Mouse (Mus musculus) intestine, embryonic 15.5 days (tissue): ENCODE data around the gene Tbc1d2. TPM values are rescaled to one million over a fixed set of nuclear protein-coding genes. Genes with fewer than 3 reads are reported as not detected.

Source experiments
- ATAC-seq: fragments of 200-750 bp; cut with Nextera tagmentation; 2 replicates; pipeline ENCODE4 v1.8.0; 2017; ENCODE audit warnings: moderate TSS enrichment, moderate library complexity
- H3K27ac ChIP-seq: fragments of 300-500 bp; sonication (generic); 2 replicates; pipeline ENCODE4 v1.5.1; 2015; ENCODE audit warnings: mild to moderate bottlenecking, inconsistent platforms
- H3K27me3 ChIP-seq: fragments of 300-500 bp; sonication (generic); replicated peaks from 2 replicates; pipeline ENCODE4 v1.6.1; 2015; ENCODE audit warnings: inconsistent platforms
- H3K36me3 ChIP-seq: fragments of 300-500 bp; sonication (generic); 2 replicates; pipeline ENCODE4 v1.6.1; 2015; ENCODE audit warnings: inconsistent platforms
- H3K4me1 ChIP-seq: fragments of 300-500 bp; sonication (generic); replicated peaks from 2 replicates; pipeline ENCODE4 v1.6.1; 2015; ENCODE audit warnings: inconsistent platforms
- H3K4me2 ChIP-seq: fragments of 300-500 bp; sonication (generic); replicated peaks from 2 replicates; pipeline ENCODE4 v1.6.1; 2015; ENCODE audit warnings: mild to moderate bottlenecking, inconsistent platforms
- H3K4me3 ChIP-seq: fragments of 300-500 bp; sonication (generic); replicated peaks from 2 replicates; pipeline ENCODE4 v1.5.1; 2015; ENCODE audit warnings: inconsistent platforms
- H3K9ac ChIP-seq: fragments of 300-500 bp; sonication (generic); 2 replicates; pipeline ENCODE4 v1.6.1; 2015; ENCODE audit warnings: inconsistent platforms
- H3K9me3 ChIP-seq: fragments of 300-500 bp; sonication (generic); 2 replicates; pipeline ENCODE4 v1.6.1; 2016; ENCODE audit warnings: inconsistent platforms
- WGBS: fragments of 180-500 bp; shearing (Covaris S2); methylation state at CpG from one replicate; pipeline ENCODE4 v1.1.7; 2015; 5-methylcytosine and 5-hydroxymethylcytosine counted together
- polyA plus RNA-seq: library from polyadenylated mRNA; unstranded; fragments of >200 nt; fragmentation: Nextera tagmentation; extraction: Ambion mirVana; gene quantifications from 2 replicates; pipeline ENCODE4 v1.2.1, GENCODE M21; 2015

Gene Tbc1d2
- polyA plus RNA-seq, 1 experiment from 2014 or later: 6.0 TPM

GRCm38 (mm10) chr4:46571744-46572143 lies 78.3 kb downstream of the Tbc1d2 start:
- Histone ChIP-seq H3K9ac (no peak overlapping the region), H3K27ac (no peak overlapping the region), H3K27me3 (no peaks in the 10 kb centered on the region), H3K9me3 (no peaks in the 10 kb centered on the region), H3K36me3 (no peaks in the 10 kb centered on the region), H3K4me1 (peaks cover 11% of the 10 kb centered on the region), H3K4me2 (no peak overlapping the region), H3K4me3 (no peak overlapping the region)
- no peak for ATAC-seq
- WGBS: 87% methylated on average over 9 of the region's 9 CpGs

- H3K9me3 ChIP-seq: no peaks in the 10 kb centered on the region
- no peak overlapping the region for H3K4me3 ChIP-seq
- H3K9ac ChIP-seq: no peak overlapping the region
- WGBS: 48% methylated on average over 5 of the region's 5 CpGs
- no peaks in the 10 kb centered on the region for H3K27me3 ChIP-seq
- peak; percentile 29; the same call in 1 of the 2 replicates for ATAC-seq
- no peaks in the 10 kb centered on the region for H3K36me3 ChIP-seq
- H3K27ac ChIP-seq: no peak overlapping the region
- peaks cover 11% of the 10 kb centered on the region for H3K4me1 ChIP-seq
- H3K4me2 ChIP-seq: no peak overlapping the region
Measured at GRCm38 (mm10) chr4:46569671-46570070, 80.3 kb downstream of the Tbc1d2 start.

- Histone ChIP-seq H3K36me3 (no peaks in the 10 kb centered on the region), H3K27ac (no peak overlapping the region), H3K4me2 (no peak overlapping the region), H3K9ac (no peak overlapping the region), H3K4me1 (0 out of 2 replicates have a peak, but pooled peaks cover 5% of the 10 kb centered on the region), H3K9me3 (no peaks in the 10 kb centered on the region), H3K4me3 (no peak overlapping the region), H3K27me3 (no peaks in the 10 kb centered on the region)
- no peak for ATAC-seq
- 90% methylated on average over 8 of the region's 8 CpGs for WGBS
Measured at GRCm38 (mm10) chr4:46568169-46568568, 81.8 kb downstream of the Tbc1d2 start.

GRCm38 (mm10) chr4:46566931-46567671 lies 82.9 kb downstream of the Tbc1d2 start:
- Histone ChIP-seq H3K4me1 (0 out of 2 replicates have a peak, but pooled peaks cover 4% of the 10 kb centered on the region), H3K27ac (no peak overlapping the region), H3K4me2 (no peak overlapping the region), H3K9me3 (no peaks in the 10 kb centered on the region), H3K36me3 (no peaks in the 10 kb centered on the region), H3K9ac (no peak overlapping the region), H3K27me3 (no peaks in the 10 kb centered on the region), H3K4me3 (no peak overlapping the region)
- ATAC-seq: no peak
- WGBS: 79% methylated on average over 8 of the region's 8 CpGs

DNA sequence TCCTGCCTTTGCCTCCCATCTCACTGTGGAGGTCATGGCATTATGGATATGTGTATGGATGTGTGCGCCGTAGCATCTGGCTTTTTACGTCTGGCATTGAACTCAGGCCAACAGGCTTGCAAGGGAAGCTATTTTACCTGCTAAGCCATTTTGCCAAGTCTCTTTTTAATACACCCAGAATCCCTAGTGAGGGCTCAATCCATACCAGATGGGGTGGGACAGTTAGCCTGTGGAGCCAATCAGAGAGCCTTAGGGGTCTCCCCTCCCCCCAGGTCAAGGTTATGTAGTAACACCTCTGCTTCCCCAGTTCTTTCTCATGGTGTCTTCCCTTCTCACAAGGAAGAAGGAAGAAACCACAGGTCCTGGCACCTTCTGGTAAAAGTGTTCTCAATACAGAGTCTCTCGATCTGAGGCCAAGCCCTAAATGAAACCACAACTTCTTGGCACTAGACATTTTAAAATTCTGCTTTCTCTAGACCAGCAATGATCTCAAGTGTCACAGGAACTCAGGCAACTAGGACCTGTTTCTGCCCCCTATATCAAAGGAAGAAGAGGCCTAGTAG lies 84.5 kb downstream of the Tbc1d2 start:
- 89% methylated on average over 4 of the region's 4 CpGs for WGBS
- Histone ChIP-seq H3K27ac (no peak overlapping the region), H3K4me3 (no peak overlapping the region), H3K27me3 (no peaks in the 10 kb centered on the region), H3K4me1 (0 out of 2 replicates have a peak, but pooled peaks cover 4% of the 10 kb centered on the region), H3K9me3 (no peaks in the 10 kb centered on the region), H3K9ac (no peak overlapping the region), H3K36me3 (no peaks in the 10 kb centered on the region), H3K4me2 (no peak overlapping the region)
- no peak for ATAC-seq

DNA sequence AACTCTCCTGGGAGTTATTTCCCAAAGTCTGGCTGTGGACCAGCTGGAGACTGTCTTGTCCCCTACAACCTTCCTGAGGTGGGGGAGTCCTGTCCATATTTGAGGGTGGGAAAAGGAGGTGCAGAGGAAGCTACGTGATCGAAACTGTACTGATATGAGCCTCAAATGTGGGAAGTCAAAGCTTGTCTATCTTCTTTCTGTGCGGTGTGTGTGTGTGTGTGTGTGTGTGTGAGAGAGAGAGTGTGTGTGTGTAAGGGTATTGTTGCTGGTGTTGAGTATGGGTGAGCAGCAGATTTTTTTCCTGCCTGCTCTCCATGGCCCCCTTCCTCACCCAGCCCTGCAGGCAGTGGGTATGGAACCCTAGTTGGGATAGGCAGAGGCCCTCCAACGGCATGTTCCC lies 85.8 kb downstream of the Tbc1d2 start:
- no peak overlapping the region for H3K4me2 ChIP-seq
- H3K9ac ChIP-seq: no peak overlapping the region
- no peaks in the 10 kb centered on the region for H3K27me3 ChIP-seq
- WGBS: 78% methylated on average over 4 of the region's 4 CpGs
- no peak overlapping the region for H3K27ac ChIP-seq
- no peaks in the 10 kb centered on the region for H3K9me3 ChIP-seq
- 0 out of 2 replicates have a peak, but pooled peaks cover 4% of the 10 kb centered on the region for H3K4me1 ChIP-seq
- H3K4me3 ChIP-seq: no peak overlapping the region
- no peak for ATAC-seq
- H3K36me3 ChIP-seq: no peaks in the 10 kb centered on the region

DNA sequence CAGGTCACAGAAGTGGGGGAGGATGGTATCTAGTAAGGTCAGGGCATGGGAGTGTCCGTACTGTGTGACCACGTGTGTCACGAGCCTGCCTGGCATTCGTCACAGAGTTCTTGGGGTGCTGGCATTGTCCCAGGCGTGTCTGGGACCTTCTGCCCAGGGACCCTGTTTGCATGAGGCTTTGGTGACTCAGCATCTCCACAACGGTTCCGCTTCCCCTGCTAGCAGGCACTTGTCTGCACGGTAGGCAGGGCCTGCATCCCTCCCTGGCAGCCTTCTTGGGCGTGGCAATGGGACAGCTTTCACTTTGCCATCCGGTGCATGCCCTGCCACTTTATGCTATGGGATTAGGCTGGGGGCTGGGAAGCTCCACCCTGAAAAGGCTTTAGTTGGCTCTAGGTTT lies 86.2 kb downstream of the Tbc1d2 start:
- no peaks in the 10 kb centered on the region for H3K27me3 ChIP-seq
- WGBS: 61% methylated on average over 10 of the region's 10 CpGs
- H3K4me2 ChIP-seq: no peak overlapping the region
- H3K4me1 ChIP-seq: 0 out of 2 replicates have a peak, but pooled peaks cover 8% of the 10 kb centered on the region
- no peak overlapping the region for H3K9ac ChIP-seq
- no peak overlapping the region for H3K27ac ChIP-seq
- ATAC-seq: no peak
- H3K9me3 ChIP-seq: no peaks in the 10 kb centered on the region
- no peaks in the 10 kb centered on the region for H3K36me3 ChIP-seq
- no peak overlapping the region for H3K4me3 ChIP-seq

- no peak overlapping the region for H3K9ac ChIP-seq
- H3K4me3 ChIP-seq: no peak overlapping the region
- no peak overlapping the region for H3K4me2 ChIP-seq
- no peak overlapping the region for H3K27ac ChIP-seq
- H3K4me1 ChIP-seq: peaks cover 14% of the 10 kb centered on the region; the same call in 1 of the 2 replicates
- H3K36me3 ChIP-seq: no peaks in the 10 kb centered on the region
- WGBS: 92% methylated on average over 14 of the region's 14 CpGs
- H3K9me3 ChIP-seq: no peaks in the 10 kb centered on the region
- no peaks in the 10 kb centered on the region for H3K27me3 ChIP-seq
- no peak for ATAC-seq
Measured at GRCm38 (mm10) chr4:46562841-46563240, 87.2 kb downstream of the Tbc1d2 start.

DNA sequence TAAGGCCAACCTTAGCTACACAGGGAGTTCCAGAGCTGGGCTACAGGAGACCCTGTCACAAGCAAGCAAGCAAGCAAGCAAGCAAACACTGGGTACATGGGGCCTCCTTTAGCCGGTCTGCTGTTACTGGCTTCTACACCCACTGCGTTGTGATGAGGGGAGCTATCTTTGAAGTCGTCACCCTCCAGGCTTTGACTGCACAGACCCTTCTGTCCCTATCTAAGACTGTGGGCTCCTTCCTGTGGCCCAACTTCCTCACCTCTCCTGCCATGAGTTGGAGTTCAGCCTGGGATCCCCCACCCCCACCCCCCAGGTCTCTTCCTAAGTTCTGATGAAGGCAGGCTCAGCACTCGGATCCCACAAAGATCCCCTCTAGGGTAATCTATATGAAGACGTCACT lies 88.0 kb downstream of the Tbc1d2 start:
- H3K36me3 ChIP-seq: no peaks in the 10 kb centered on the region
- no peak overlapping the region for H3K4me3 ChIP-seq
- no peak overlapping the region for H3K4me2 ChIP-seq
- no peak overlapping the region for H3K9ac ChIP-seq
- H3K4me1 ChIP-seq: peaks cover 14% of the 10 kb centered on the region; the same call in 1 of the 2 replicates
- H3K27me3 ChIP-seq: no peaks in the 10 kb centered on the region
- no peak overlapping the region for H3K27ac ChIP-seq
- ATAC-seq: no peak
- H3K9me3 ChIP-seq: no peaks in the 10 kb centered on the region
- 75% methylated on average over 5 of the region's 5 CpGs for WGBS

DNA sequence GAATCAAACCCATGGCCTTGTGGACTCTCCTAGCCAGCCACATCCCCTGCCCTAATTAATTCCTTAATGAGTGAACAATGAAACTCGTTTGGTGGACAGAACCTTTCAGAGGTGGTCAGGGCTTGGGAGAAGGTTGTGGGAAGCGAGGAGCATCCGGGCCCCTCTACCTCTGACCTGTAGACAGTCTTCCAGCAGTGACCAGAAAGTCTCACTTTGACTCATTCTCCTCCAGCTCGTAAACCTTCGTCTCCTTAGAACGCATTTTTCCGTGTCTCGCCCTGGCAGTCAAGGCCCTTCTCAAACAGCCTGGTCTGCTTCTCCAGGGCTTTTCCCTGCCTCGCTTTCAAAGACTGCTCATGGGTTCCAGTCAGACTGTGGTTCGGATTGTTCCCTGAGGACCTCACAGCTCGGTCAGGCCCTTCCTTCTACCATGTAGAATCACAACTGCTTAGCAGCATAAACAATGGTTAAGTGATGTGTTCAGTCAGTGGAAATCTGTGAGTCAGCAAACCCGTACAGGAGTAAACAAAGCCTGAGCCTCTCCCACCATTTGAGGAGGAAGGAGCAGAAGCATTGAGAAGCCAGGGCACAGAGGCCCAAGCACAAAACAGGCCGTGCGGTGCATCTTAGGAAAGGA lies 89.8 kb downstream of the Tbc1d2 start:
- no peaks in the 10 kb centered on the region for H3K9me3 ChIP-seq
- peak overlapping the region; percentile 70 for H3K27ac ChIP-seq
- WGBS: 56% methylated on average over 14 of the region's 14 CpGs
- no peak overlapping the region for H3K4me3 ChIP-seq
- peaks cover 19% of the 10 kb centered on the region; the same call in 1 of the 2 replicates for H3K4me1 ChIP-seq
- no peak overlapping the region for H3K9ac ChIP-seq
- no peaks in the 10 kb centered on the region for H3K27me3 ChIP-seq
- no peak for ATAC-seq
- no peak overlapping the region for H3K4me2 ChIP-seq
- H3K36me3 ChIP-seq: no peaks in the 10 kb centered on the region

GRCm38 (mm10) chr4:46558672-46559667 lies 91.0 kb downstream of the Tbc1d2 start:
- H3K4me2 ChIP-seq: peak overlapping the region; percentile 14; the same call in 1 of the 2 replicates
- no peak overlapping the region for H3K9ac ChIP-seq
- no peaks in the 10 kb centered on the region for H3K36me3 ChIP-seq
- H3K4me3 ChIP-seq: no peak overlapping the region
- peak; percentile 79 for ATAC-seq
- H3K9me3 ChIP-seq: no peaks in the 10 kb centered on the region
- H3K27ac ChIP-seq: peak overlapping the region; percentile 70
- peaks cover 22% of the 10 kb centered on the region; the same call in 1 of the 2 replicates for H3K4me1 ChIP-seq
- WGBS: 49% methylated on average over 22 of the region's 22 CpGs
- no peaks in the 10 kb centered on the region for H3K27me3 ChIP-seq
